Mouse (Mus musculus) embryonic fibroblast, embryonic 13.5 days (primary cell): Measurements from ENCODE around the gene Myh10.

Experiments
- CTCF ChIP-seq: IDR thresholded peaks from 2 replicates; pipeline ENCODE4 v1.5.1; 2011; ENCODE audit warnings: mild to moderate bottlenecking, control low read depth, low read length, moderate library complexity, borderline replicate concordance; ENCODE audit not compliant: insufficient read depth
- POLR2A ChIP-seq: IDR thresholded peaks from 2 replicates; pipeline ENCODE4 v1.6.1; 2011; ENCODE audit warnings: low read depth, mild to moderate bottlenecking, control low read depth, low read length, moderate library complexity

- no peak for TF ChIP-seq CTCF
- TF ChIP-seq POLR2A: no peak
Measured at GRCm38 (mm10) chr11:68745374-68746200, 54.2 kb downstream of the Myh10 start.
